Mouse (Mus musculus) intestine, postnatal 0 days (tissue): ENCODE measurements around the gene Avpi1. TPM values are rescaled to one million over a fixed set of nuclear protein-coding genes. Genes with fewer than 3 reads are reported as not detected.
"Not testable (repeated sequence)": the region's sequence is repeated elsewhere in the genome, so short reads cannot be mapped to it uniquely, and the experiment has no call there.

Experiments used
- ATAC-seq: fragments of 200-750 bp; cut with Nextera tagmentation; 2 replicates; pipeline ENCODE4 v1.8.0; 2017; ENCODE audit warnings: mild to moderate bottlenecking, moderate TSS enrichment, moderate library complexity
- H3K27ac ChIP-seq: fragments of 300-500 bp; sonication (generic); 2 replicates; pipeline ENCODE4 v1.5.1; 2014; ENCODE audit warnings: mild to moderate bottlenecking, low read depth, low read length, moderate library complexity
- H3K27me3 ChIP-seq: fragments of 300-500 bp; sonication (generic); replicated peaks from 2 replicates; pipeline ENCODE4 v1.6.1; 2014; ENCODE audit warnings: low read length, mixed read lengths; ENCODE audit not compliant: control insufficient read depth, insufficient read depth
- H3K36me3 ChIP-seq: fragments of 300-500 bp; sonication (generic); 2 replicates; pipeline ENCODE4 v1.6.1; 2014; ENCODE audit warnings: mild to moderate bottlenecking, moderate library complexity; ENCODE audit not compliant: control insufficient read depth, insufficient read depth
- H3K4me1 ChIP-seq: fragments of 300-500 bp; sonication (generic); replicated peaks from 2 replicates; pipeline ENCODE4 v1.6.1; 2014; ENCODE audit warnings: antibody characterized with exemption, low read length, mixed read lengths; ENCODE audit not compliant: control insufficient read depth, insufficient read depth
- H3K4me2 ChIP-seq: fragments of 300-500 bp; sonication (generic); replicated peaks from 2 replicates; pipeline ENCODE4 v1.6.1; 2014; ENCODE audit warnings: low read depth, mild to moderate bottlenecking, moderate library complexity
- H3K4me3 ChIP-seq: fragments of 300-500 bp; sonication (generic); 2 replicates; pipeline ENCODE4 v1.5.1; 2014; ENCODE audit warnings: low read depth, low read length
- H3K9ac ChIP-seq: fragments of 300-500 bp; sonication (generic); 2 replicates; pipeline ENCODE4 v1.6.1; 2014; ENCODE audit warnings: mild to moderate bottlenecking, low read depth, low read length
- H3K9me3 ChIP-seq: fragments of 300-500 bp; sonication (generic); 2 replicates; pipeline ENCODE4 v1.6.1; 2016; ENCODE audit warnings: mixed run types; ENCODE audit not compliant: control insufficient read depth
- CTCF ChIP-seq: sonication (generic); IDR thresholded peaks from 2 replicates; pipeline ENCODE4 v1.5.1; 2016; ENCODE audit warnings: low read depth, mild to moderate bottlenecking, control low read depth, antibody characterized with exemption, moderate library complexity
- WGBS: fragments of 180-500 bp; shearing (Covaris S2); extraction: QIAGEN DNeasy Blood & Tissue Kit; methylation state at CpG from one replicate; pipeline ENCODE4 v1.1.7; 2014; 5-methylcytosine and 5-hydroxymethylcytosine counted together
- polyA plus RNA-seq: library from polyadenylated mRNA; unstranded; fragments of >200 nt; fragmentation: Nextera tagmentation; extraction: Ambion mirVana; gene quantifications from 2 replicates; pipeline ENCODE4 v1.2.1, GENCODE M21; 2015

The Avpi1 gene
- polyA plus RNA-seq, 1 experiment from 2014 or later = 39.8 TPM

- Histone ChIP-seq H3K27ac (no peak overlapping the region), H3K9me3 (no peaks in the 10 kb centered on the region), H3K27me3 (no peaks in the 10 kb centered on the region), H3K9ac (peak overlapping the region; percentile 0; the same call in 1 of the 2 replicates), H3K36me3 (no peaks in the 10 kb centered on the region), H3K4me2 (peak overlapping the region; percentile 71), H3K4me3 (peak overlapping the region; percentile 54), H3K4me1 (no peaks in the 10 kb centered on the region; the same call in 1 of the 2 replicates)
- WGBS = 8% methylated on average over 10 of the region's 10 CpGs
- ATAC-seq = no peak
- TF ChIP-seq CTCF = no peak
These were observed 43.2 kb downstream of the Avpi1 start for GRCm38 (mm10) chr19:42085690-42086089.

- H3K27ac ChIP-seq, H3K9me3 ChIP-seq, H3K4me1 ChIP-seq, H3K27me3 ChIP-seq, H3K4me2 ChIP-seq, H3K4me3 ChIP-seq, H3K36me3 ChIP-seq, ATAC-seq, H3K9ac ChIP-seq: not testable (repeated sequence)
- 92% methylated on average over 5 of the region's 5 CpGs for WGBS
These were observed 47.2 kb downstream of the Avpi1 start for GRCm38 (mm10) chr19:42081613-42082012.

GRCm38 (mm10) chr19:42080469-42080868 lies 48.4 kb downstream of the Avpi1 start:
- H3K27me3 ChIP-seq = no peaks in the 10 kb centered on the region
- no peak for TF ChIP-seq CTCF
- WGBS = 79% methylated on average over 11 of the region's 11 CpGs
- no peak overlapping the region for H3K9ac ChIP-seq
- peak overlapping the region; percentile 51 for H3K27ac ChIP-seq
- no peaks in the 10 kb centered on the region for H3K36me3 ChIP-seq
- no peak overlapping the region for H3K4me2 ChIP-seq
- no peak for ATAC-seq
- no peaks in the 10 kb centered on the region; the same call in 1 of the 2 replicates for H3K4me1 ChIP-seq
- no peak overlapping the region for H3K4me3 ChIP-seq
- H3K9me3 ChIP-seq = no peaks in the 10 kb centered on the region

DNA sequence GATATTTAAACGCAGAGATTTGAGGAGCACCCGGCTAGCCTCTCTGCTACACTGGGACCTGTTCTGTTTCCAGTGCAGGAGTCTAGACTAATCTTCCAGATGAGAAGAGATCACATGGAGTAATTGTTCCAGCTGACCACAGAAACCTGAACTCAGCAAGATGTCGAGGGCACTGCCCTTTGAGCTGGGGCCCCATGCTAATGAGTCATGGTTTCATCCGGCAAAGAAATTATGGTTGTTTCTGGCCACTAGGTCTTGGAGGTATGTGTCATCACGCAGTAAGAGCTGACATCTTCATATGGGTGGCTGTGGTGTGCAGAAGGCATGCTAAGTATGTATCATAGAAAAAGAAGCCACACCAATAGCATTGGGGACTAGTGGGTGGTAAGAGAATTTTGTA lies 48.9 kb downstream of the Avpi1 start:
- no peaks in the 10 kb centered on the region for H3K36me3 ChIP-seq
- no peaks in the 10 kb centered on the region for H3K27me3 ChIP-seq
- H3K4me2 ChIP-seq = no peak overlapping the region
- no peaks in the 10 kb centered on the region for H3K4me1 ChIP-seq
- H3K9me3 ChIP-seq = no peaks in the 10 kb centered on the region
- peak; percentile 88 for ATAC-seq
- 42% methylated on average over 5 of the region's 5 CpGs for WGBS
- peak overlapping the region; percentile 65; the same call in 1 of the 2 replicates for H3K27ac ChIP-seq
- TF ChIP-seq CTCF = peak; percentile 24; the same call in 1 of the 2 replicates
- H3K4me3 ChIP-seq = no peak overlapping the region
- H3K9ac ChIP-seq = no peak overlapping the region

DNA sequence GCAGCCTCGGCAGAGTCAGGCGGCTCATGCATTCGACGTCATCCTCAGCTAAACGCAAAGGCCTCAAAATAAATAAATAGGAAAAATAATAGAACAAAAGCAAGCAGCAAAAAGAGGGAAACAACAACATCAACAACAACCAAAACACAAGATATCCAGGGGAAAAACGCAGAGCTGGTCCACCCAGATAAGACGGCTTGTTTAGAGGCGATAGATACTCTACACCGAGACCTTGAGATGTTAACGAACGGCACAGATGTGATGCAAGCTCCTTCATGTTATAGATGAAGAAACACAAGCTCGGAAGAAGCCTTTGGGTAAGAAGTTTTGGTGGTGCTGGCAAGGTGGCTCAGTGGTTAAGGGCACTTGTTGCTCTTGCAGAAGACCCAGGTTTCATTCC lies 49.9 kb downstream of the Avpi1 start:
- no peak for TF ChIP-seq CTCF
- Histone ChIP-seq H3K27me3 (no peaks in the 10 kb centered on the region), H3K9ac (no peak overlapping the region), H3K36me3 (no peaks in the 10 kb centered on the region), H3K4me3 (no peak overlapping the region), H3K27ac (peak overlapping the region; percentile 65; the same call in 1 of the 2 replicates), H3K4me1 (no peaks in the 10 kb centered on the region), H3K4me2 (no peak overlapping the region), H3K9me3 (no peaks in the 10 kb centered on the region)
- 91% methylated on average over 12 of the region's 12 CpGs for WGBS
- ATAC-seq = no peak

- H3K27me3 ChIP-seq = no peaks in the 10 kb centered on the region
- no peak for ATAC-seq
- no peaks in the 10 kb centered on the region for H3K4me1 ChIP-seq
- H3K27ac ChIP-seq = peak overlapping the region; percentile 35; the same call in 1 of the 2 replicates
- no peak overlapping the region for H3K9ac ChIP-seq
- 90% methylated on average over 8 of the region's 8 CpGs for WGBS
- H3K4me2 ChIP-seq = no peak overlapping the region
- no peaks in the 10 kb centered on the region for H3K36me3 ChIP-seq
- TF ChIP-seq CTCF = no peak
- no peaks in the 10 kb centered on the region for H3K9me3 ChIP-seq
- no peak overlapping the region for H3K4me3 ChIP-seq
These were observed 50.3 kb downstream of the Avpi1 start for GRCm38 (mm10) chr19:42078566-42078965.

GRCm38 (mm10) chr19:42075992-42076391 lies 52.9 kb downstream of the Avpi1 start:
- no peaks in the 10 kb centered on the region for H3K27me3 ChIP-seq
- no peak overlapping the region for H3K4me2 ChIP-seq
- WGBS = 92% methylated on average over 16 of the region's 16 CpGs
- H3K4me1 ChIP-seq = peaks cover 4% of the 10 kb centered on the region; the same call in 1 of the 2 replicates
- H3K9me3 ChIP-seq = no peaks in the 10 kb centered on the region
- TF ChIP-seq CTCF = no peak
- H3K36me3 ChIP-seq = no peaks in the 10 kb centered on the region
- H3K4me3 ChIP-seq = no peak overlapping the region
- H3K27ac ChIP-seq = no peak overlapping the region
- no peak overlapping the region for H3K9ac ChIP-seq
- ATAC-seq = no peak
